Mouse (Mus musculus) midbrain, embryonic 10.5 days (tissue): Measurements from ENCODE around the gene Sprr2j-ps. TPM values are rescaled to one million over a fixed set of nuclear protein-coding genes. Genes with fewer than 3 reads are reported as not detected.

Experiments
- polyA plus RNA-seq: library from polyadenylated mRNA; unstranded; fragments of >200 nt; fragmentation: Nextera tagmentation; extraction: Ambion mirVana; gene quantifications from 2 replicates; pipeline ENCODE4 v1.2.1, GENCODE M21; 2016

Sprr2j-ps gene
- polyA plus RNA-seq, 1 experiment from 2014 or later = not detected

Other genes starting within 250 kb of the Sprr2j-ps start
- not detected in 2 replicates for gene Sprr2a1, start 202.3 kb upstream of the Sprr2j-ps start, polyA plus RNA-seq
- not detected in 2 replicates for gene Sprr2a2, start 202.2 kb upstream of the Sprr2j-ps start, polyA plus RNA-seq
- not detected in 2 replicates for gene Sprr2a3, start 132.7 kb upstream of the Sprr2j-ps start, polyA plus RNA-seq
- gene Sprr2b, start 101.5 kb upstream of the Sprr2j-ps start, polyA plus RNA-seq = not detected in 2 replicates
- not detected in 2 replicates for gene Sprr2d, start 78.9 kb upstream of the Sprr2j-ps start, polyA plus RNA-seq
- gene Sprr2e, start 65.9 kb upstream of the Sprr2j-ps start, polyA plus RNA-seq = not detected in 2 replicates
- gene Sprr2f, start 52.9 kb upstream of the Sprr2j-ps start, polyA plus RNA-seq = not detected in 2 replicates
- gene Sprr2h, start 32.4 kb upstream of the Sprr2j-ps start, polyA plus RNA-seq = not detected in 2 replicates
- not detected in 2 replicates for gene Sprr2i, start 10.1 kb upstream of the Sprr2j-ps start, polyA plus RNA-seq
- gene Gm9774, start 11.3 kb downstream of the Sprr2j-ps start, polyA plus RNA-seq = 9.1 and 11.4 TPM in 2 replicates
- not detected in 2 replicates for gene Sprr2k, start 14.5 kb downstream of the Sprr2j-ps start, polyA plus RNA-seq
- gene Sprr1b, start 20.7 kb downstream of the Sprr2j-ps start, polyA plus RNA-seq = not detected in 2 replicates
- gene Sprr3, start 40.6 kb downstream of the Sprr2j-ps start, polyA plus RNA-seq = not detected in 2 replicates
- not detected in 2 replicates for gene Sprr1a, start 67.8 kb downstream of the Sprr2j-ps start, polyA plus RNA-seq
- not detected in 2 replicates for gene Sprr4, start 82.4 kb downstream of the Sprr2j-ps start, polyA plus RNA-seq
- gene 2310046K23Rik, start 116.4 kb downstream of the Sprr2j-ps start, polyA plus RNA-seq = not detected in 2 replicates
- 0.11 TPM in 1 of 2 replicates, not detected in the other for gene Ivl, start 155.7 kb downstream of the Sprr2j-ps start, polyA plus RNA-seq
- gene Smcp, start 170.9 kb downstream of the Sprr2j-ps start, polyA plus RNA-seq = not detected in 2 replicates
- gene 2210017I01Rik, start 189.4 kb downstream of the Sprr2j-ps start, polyA plus RNA-seq = not detected in 2 replicates
- gene Lce6a, start 203.6 kb downstream of the Sprr2j-ps start, polyA plus RNA-seq = not detected in 2 replicates
- gene Lce1a1, start 230.2 kb downstream of the Sprr2j-ps start, polyA plus RNA-seq = not detected in 2 replicates
- not detected in 2 replicates for gene Lce1b, start 238.8 kb downstream of the Sprr2j-ps start, polyA plus RNA-seq